Mouse (Mus musculus) MEL (cell line): ENCODE results near the gene Zdhhc9. TPM values are rescaled to one million over a fixed set of nuclear protein-coding genes. Genes with fewer than 3 reads are reported as not detected.

Experiments
- DNase-seq: peaks from one replicate; pipeline ENCODE4 v3.0.0; 2011; ENCODE audit warnings: low read depth, low spot score
- H3K27ac ChIP-seq: 2 replicates; pipeline ENCODE4 v1.5.1; 2012; ENCODE audit warnings: low read depth, mild to moderate bottlenecking, control low read depth, low read length, moderate library complexity; ENCODE audit not compliant: control insufficient read depth
- H3K27me3 ChIP-seq, 2 experiments: fragments of 150-350 bp in 1 of 2; sonication (generic) in 1 of 2; 2 replicates each; pipeline ENCODE4 v1.6.1; 2012; ENCODE audit warnings: low read length in 2 of 2, mild to moderate bottlenecking in 2 of 2, improper control_type of control experiment in 1 of 2, moderate library complexity in 1 of 2; ENCODE audit not compliant: insufficient read depth in 2 of 2, control insufficient read depth in 1 of 2
- H3K36me3 ChIP-seq, 2 experiments: 2 replicates each; pipeline ENCODE4 v1.6.1; 2012 to 2014; ENCODE audit warnings: low read length in 2 of 2, improper control_type of control experiment in 1 of 2, inconsistent platforms in 1 of 2, mild to moderate bottlenecking in 1 of 2; ENCODE audit not compliant: insufficient read depth in 2 of 2, control insufficient read depth in 1 of 2
- H3K4me1 ChIP-seq, 2 experiments: fragments of 150-350 bp in 1 of 2; sonication (generic) in 1 of 2; 2 replicates each; pipeline ENCODE4 v1.6.1; 2012; ENCODE audit warnings: low read length in 2 of 2, improper control_type of control experiment in 1 of 2, mild to moderate bottlenecking in 1 of 2; ENCODE audit not compliant: insufficient read depth in 2 of 2, control insufficient read depth in 1 of 2
- H3K4me3 ChIP-seq, 2 experiments: fragments of 150-350 bp in 1 of 2; sonication (generic) in 1 of 2; 2 replicates each; pipeline ENCODE4 v1.5.1; 2012; ENCODE audit warnings: low read depth in 2 of 2, low read length in 2 of 2, mild to moderate bottlenecking in 2 of 2, moderate library complexity in 2 of 2, control low read depth in 1 of 2, improper control_type of control experiment in 1 of 2; ENCODE audit not compliant: control insufficient read depth in 1 of 2, insufficient read depth in 1 of 2
- H3K79me2 ChIP-seq: 2 replicates; pipeline ENCODE4 v1.6.1; 2012; ENCODE audit warnings: mild to moderate bottlenecking, low read length, moderate library complexity; ENCODE audit not compliant: control insufficient read depth, poor library complexity, insufficient read depth
- H3K9ac ChIP-seq: 2 replicates; pipeline ENCODE4 v1.6.1; 2012; ENCODE audit warnings: low read depth, mild to moderate bottlenecking, control low read depth, low read length, moderate library complexity; ENCODE audit not compliant: control insufficient read depth, poor library complexity, severe bottlenecking
- H3K9me3 ChIP-seq: fragments of 150-350 bp; sonication (generic); replicated peaks from 2 replicates; pipeline ENCODE4 v1.6.1; 2012; ENCODE audit warnings: mild to moderate bottlenecking, low read length, improper control_type of control experiment, moderate library complexity; ENCODE audit not compliant: insufficient read depth
- GABPA ChIP-seq: IDR thresholded peaks from 2 replicates; pipeline ENCODE4 v1.6.1; 2012; ENCODE audit warnings: low read depth, mild to moderate bottlenecking, inconsistent platforms, low read length, improper control_type of control experiment, moderate library complexity
- HCFC1 ChIP-seq: IDR thresholded peaks from 2 replicates; pipeline ENCODE4 v1.6.1; 2012; ENCODE audit warnings: low read depth, mild to moderate bottlenecking, inconsistent platforms, low read length, improper control_type of control experiment, moderate library complexity
- JUND ChIP-seq: IDR thresholded peaks from 2 replicates; pipeline ENCODE4 v1.6.1; 2011; ENCODE audit warnings: low read depth, mild to moderate bottlenecking, improper control_type of control experiment, low read length
- KAT2A ChIP-seq: conservative IDR thresholded peaks from 2 replicates; pipeline ENCODE4 v1.6.1; 2012; ENCODE audit warnings: low read depth, low read length, improper control_type of control experiment, inconsistent platforms
- MAFK ChIP-seq: IDR thresholded peaks from 2 replicates; pipeline ENCODE4 v1.6.1; 2011; ENCODE audit warnings: low read depth, mild to moderate bottlenecking, low read length, improper control_type of control experiment, borderline replicate concordance
- MAX ChIP-seq: IDR thresholded peaks from 2 replicates; pipeline ENCODE4 v1.6.1; 2011; ENCODE audit warnings: low read length, improper control_type of control experiment
- MEF2A ChIP-seq: IDR thresholded peaks from 2 replicates; pipeline ENCODE4 v1.6.1; 2014; ENCODE audit warnings: low read depth, mild to moderate bottlenecking, inconsistent platforms, low read length, improper control_type of control experiment; ENCODE audit not compliant: poor library complexity, insufficient replicate concordance, severe bottlenecking; ENCODE audit errors: extremely low read depth
- MXI1 ChIP-seq: IDR thresholded peaks from 2 replicates; pipeline ENCODE4 v1.6.1; 2011; ENCODE audit warnings: mild to moderate bottlenecking, low read depth, low read length, improper control_type of control experiment
- MYB ChIP-seq: IDR thresholded peaks from 2 replicates; pipeline ENCODE4 v1.6.1; 2011; ENCODE audit warnings: mild to moderate bottlenecking, low read depth, low read length, improper control_type of control experiment
- MYC ChIP-seq: IDR thresholded peaks from 2 replicates; pipeline ENCODE4 v1.6.1; 2011; ENCODE audit warnings: low read depth, mild to moderate bottlenecking, low read length, improper control_type of control experiment, moderate library complexity
- RAD21 ChIP-seq: IDR thresholded peaks from 2 replicates; pipeline ENCODE4 v1.6.1; 2011; ENCODE audit warnings: mild to moderate bottlenecking, low read depth, low read length, improper control_type of control experiment
- SMC3 ChIP-seq: IDR thresholded peaks from 2 replicates; pipeline ENCODE4 v1.6.1; 2011; ENCODE audit warnings: low read depth, low read length, improper control_type of control experiment
- TAL1 ChIP-seq: IDR thresholded peaks from 2 replicates; pipeline ENCODE4 v1.6.1; 2012; ENCODE audit warnings: mild to moderate bottlenecking, inconsistent platforms, low read length, moderate library complexity, mixed read lengths
- TBP ChIP-seq: IDR thresholded peaks from 2 replicates; pipeline ENCODE4 v1.8.0; 2011; ENCODE audit warnings: low read depth, low read length, improper control_type of control experiment
- TCF12 ChIP-seq: IDR thresholded peaks from 2 replicates; pipeline ENCODE4 v1.6.1; 2014; ENCODE audit warnings: low read depth, mild to moderate bottlenecking, inconsistent platforms, low read length, improper control_type of control experiment, moderate library complexity
- UBTF ChIP-seq: IDR thresholded peaks from 2 replicates; pipeline ENCODE4 v1.6.1; 2012; ENCODE audit warnings: low read depth, mild to moderate bottlenecking, inconsistent platforms, low read length, improper control_type of control experiment, moderate library complexity, borderline replicate concordance; ENCODE audit not compliant: insufficient read depth
- ZC3H11A ChIP-seq: IDR thresholded peaks from 2 replicates; pipeline ENCODE4 v1.6.1; 2012; ENCODE audit warnings: low read depth, mild to moderate bottlenecking, inconsistent platforms, low read length, improper control_type of control experiment
- ZMIZ1 ChIP-seq: IDR thresholded peaks from 2 replicates; pipeline ENCODE4 v1.6.1; 2012; ENCODE audit warnings: low read depth, mild to moderate bottlenecking, inconsistent platforms, low read length, improper control_type of control experiment, moderate library complexity
- polyA plus RNA-seq, 2 experiments: library from polyadenylated mRNA; stranded (reverse) in 1 of 2; unstranded in 1 of 2; fragments of >175 nt in 1 of 2; fragments of >200 nt in 1 of 2; gene quantifications; 2 replicates each; pipeline versions ENCODE4 v1.2.1 to v1.2.4; 2012; ENCODE audit warnings: low replicate concordance in 2 of 2, low read depth in 1 of 2; ENCODE audit not compliant: insufficient read length in 2 of 2, insufficient read depth in 1 of 2, missing spikeins in 1 of 2
- total RNA-seq: library from RNA; depleted of rRNA; stranded (reverse); fragments of 300-350 nt; gene quantifications from 2 replicates; pipeline ENCODE4 v1.2.3, GENCODE M21; 2012

Gene Zdhhc9
- total and polyA plus RNA-seq, 3 experiments = 2.3 to 51.7 (median 8.3) TPM

GRCm38 (mm10) chrX:48202436-48202835 is 6.2 kb downstream of the Zdhhc9 start:
- H3K4me3 ChIP-seq = no peak overlapping the region
- H3K79me2 ChIP-seq = no peaks in the 10 kb centered on the region; the same call in 1 of the 2 replicates
- peaks cover 0 to 6% of the 10 kb centered on the region in 2 experiments; a peak in 2 of 4 replicates for H3K36me3 ChIP-seq
- DNase-seq = no peak
- peaks cover 0 to 4% of the 10 kb centered on the region in 2 experiments; a peak in 2 of 4 replicates for H3K4me1 ChIP-seq
- H3K9ac ChIP-seq = no peak overlapping the region
- H3K27ac ChIP-seq = no peak overlapping the region
- no peaks in the 10 kb centered on the region for H3K27me3 ChIP-seq
- no peaks in the 10 kb centered on the region for H3K9me3 ChIP-seq
- TF ChIP-seq MYB (no peak), RAD21 (no peak), KAT2A (no peak), TCF12 (no peak), SMC3 (no peak), MYC (no peak), HCFC1 (no peak), UBTF (no peak), MEF2A (no peak), GABPA (no peak)

- Histone ChIP-seq H3K9ac (no peak overlapping the region), H3K4me3 (no peak overlapping the region), H3K79me2 (no peaks in the 10 kb centered on the region; the same call in 1 of the 2 replicates), H3K9me3 (no peaks in the 10 kb centered on the region), H3K27ac (no peak overlapping the region)
- no peak for DNase-seq
- TF ChIP-seq MXI1 (no peak), JUND (no peak), MAX (no peak)
- TF ChIP-seq, all 39 proteins: peak for 0
- Histone ChIP-seq H3K36me3 (peaks cover 0 to 6% of the 10 kb centered on the region in 2 experiments; a peak in 2 of 4 replicates), H3K27me3 (no peaks in the 10 kb centered on the region), H3K4me1 (peaks cover 0 to 3% of the 10 kb centered on the region in 2 experiments; a peak in 2 of 4 replicates)
Observed at GRCm38 (mm10) chrX:48201973-48202372, 6.7 kb downstream of the Zdhhc9 start.

- no peaks in the 10 kb centered on the region for H3K27me3 ChIP-seq
- H3K36me3 ChIP-seq = peaks cover 0 to 6% of the 10 kb centered on the region in 2 experiments; a peak in 2 of 4 replicates
- no peak for TF ChIP-seq TBP
- no peak for TF ChIP-seq MAFK
- TF ChIP-seq TCF12 = no peak
- TF ChIP-seq GABPA = no peak
- TF ChIP-seq JUND = no peak
- TF ChIP-seq MYB = no peak
- TF ChIP-seq ZC3H11A = no peak
- TF ChIP-seq ZMIZ1 = no peak
- no peak for TF ChIP-seq HCFC1
- TF ChIP-seq TAL1 = no peak
- H3K4me1 ChIP-seq = peaks cover 0 to 3% of the 10 kb centered on the region in 2 experiments; a peak in 2 of 4 replicates
- no peak overlapping the region for H3K27ac ChIP-seq
- no peaks in the 10 kb centered on the region for H3K9me3 ChIP-seq
- no peaks in the 10 kb centered on the region for H3K79me2 ChIP-seq
- DNase-seq = no peak
- no peak overlapping the region for H3K9ac ChIP-seq
- no peak overlapping the region for H3K4me3 ChIP-seq
Observed at GRCm38 (mm10) chrX:48200699-48201098, 8.0 kb downstream of the Zdhhc9 start.
